Mouse (Mus musculus) liver, adult 2 months (tissue): ENCODE results near the gene Hc.

Source experiments
- CTCF ChIP-seq: fragments of 200-500 bp; IDR thresholded peaks from 2 replicates; pipeline ENCODE4 v1.5.1; 2011; ENCODE audit warnings: low read depth, low read length, control low read depth
- POLR2A ChIP-seq: fragments of 200-500 bp; IDR thresholded peaks from 2 replicates; pipeline ENCODE4 v1.6.1; 2011; ENCODE audit warnings: low read length, control low read depth; ENCODE audit not compliant: insufficient read depth; ENCODE audit errors: extremely low read depth

GRCm38 (mm10) chr2:35063333-35064030 lies 2.2 kb upstream of the Hc start:
- no peak for TF ChIP-seq CTCF
- TF ChIP-seq POLR2A, result no peak
